Mouse (Mus musculus) embryonic facial prominence, embryonic 11.5 days (tissue): Measurements from ENCODE around the gene Dok5. TPM values are rescaled to one million over a fixed set of nuclear protein-coding genes. Genes with fewer than 3 reads are reported as not detected.
A peak's percentile ranks its signal among the peaks of the same experiment; 100 is the strongest.

ENCODE experiments used
- ATAC-seq: fragments of 200-750 bp; cut with Nextera tagmentation; replicated peaks from 2 replicates; pipeline ENCODE4 v1.8.0; 2017; ENCODE audit warnings: low read depth; ENCODE audit not compliant: insufficient number of reproducible peaks, low FRiP score, low TSS enrichment
- DNase-seq: peaks from one replicate; pipeline ENCODE4 v3.0.0-alpha.2; 2015; ENCODE audit warnings: low spot score
- H3K27ac ChIP-seq: fragments of 300-500 bp; sonication (generic); replicated peaks from 2 replicates; pipeline ENCODE4 v1.5.1; 2014; ENCODE audit warnings: mild to moderate bottlenecking, low read depth, low read length, control low read depth
- H3K27me3 ChIP-seq: fragments of 300-500 bp; sonication (generic); 2 replicates; pipeline ENCODE4 v1.6.1; 2014; ENCODE audit warnings: mild to moderate bottlenecking, low read length, moderate library complexity, mixed read lengths; ENCODE audit not compliant: control insufficient read depth, insufficient read depth
- H3K36me3 ChIP-seq: fragments of 300-500 bp; sonication (generic); replicated peaks from 2 replicates; pipeline ENCODE4 v1.6.1; 2014; ENCODE audit warnings: low read depth, mild to moderate bottlenecking, low read length, moderate library complexity, mixed read lengths; ENCODE audit not compliant: control insufficient read depth, insufficient read depth
- H3K4me1 ChIP-seq: fragments of 300-500 bp; sonication (generic); 2 replicates; pipeline ENCODE4 v1.6.1; 2014; ENCODE audit warnings: low read length, mixed read lengths; ENCODE audit not compliant: control insufficient read depth, insufficient read depth
- H3K4me2 ChIP-seq: fragments of 300-500 bp; sonication (generic); 2 replicates; pipeline ENCODE4 v1.6.1; 2014; ENCODE audit warnings: low read depth, mild to moderate bottlenecking, control low read depth, low read length, moderate library complexity
- H3K4me3 ChIP-seq: fragments of 300-500 bp; sonication (generic); 2 replicates; pipeline ENCODE4 v1.5.1; 2014; ENCODE audit warnings: low read depth, low read length, control low read depth
- H3K9ac ChIP-seq: fragments of 300-500 bp; sonication (generic); replicated peaks from 2 replicates; pipeline ENCODE4 v1.6.1; 2014; ENCODE audit warnings: mild to moderate bottlenecking, control low read depth, low read length
- H3K9me3 ChIP-seq: fragments of 300-500 bp; sonication (generic); replicated peaks from 2 replicates; pipeline ENCODE4 v1.6.1; 2016; ENCODE audit warnings: mild to moderate bottlenecking, low read length, inconsistent platforms, mixed read lengths; ENCODE audit not compliant: control insufficient read depth
- WGBS: fragments of 180-500 bp; shearing (Covaris S2); extraction: QIAGEN DNeasy Blood & Tissue Kit; methylation state at CpG from one replicate; pipeline ENCODE4 v1.1.7; 2014; 5-methylcytosine and 5-hydroxymethylcytosine counted together
- polyA plus RNA-seq: library from polyadenylated mRNA; unstranded; fragments of >200 nt; fragmentation: Nextera tagmentation; extraction: Ambion mirVana; gene quantifications from 2 replicates; pipeline ENCODE4 v1.2.1, GENCODE M21; 2014

Gene Dok5
- polyA plus RNA-seq, 1 experiment from 2014 or later: 10.1 TPM

- Histone ChIP-seq H3K4me1 (no peaks in the 10 kb centered on the region), H3K9ac (no peak overlapping the region), H3K36me3 (no peaks in the 10 kb centered on the region), H3K9me3 (no peaks in the 10 kb centered on the region), H3K4me3 (no peak overlapping the region), H3K27me3 (no peaks in the 10 kb centered on the region), H3K27ac (no peak overlapping the region), H3K4me2 (no peak overlapping the region)
- DNase-seq (no peak), ATAC-seq (no peak)
- 72% methylated on average over 13 of the region's 13 CpGs for WGBS
Measured at GRCm38 (mm10) chr2:170902204-170903028, 170.8 kb downstream of the Dok5 start.

- WGBS: 82% methylated on average over 7 of the region's 7 CpGs
- H3K4me1 ChIP-seq: no peaks in the 10 kb centered on the region
- H3K4me3 ChIP-seq: no peak overlapping the region
- no peak overlapping the region for H3K4me2 ChIP-seq
- H3K9me3 ChIP-seq: no peaks in the 10 kb centered on the region
- no peak overlapping the region for H3K9ac ChIP-seq
- DNase-seq: no peak
- H3K27me3 ChIP-seq: no peaks in the 10 kb centered on the region
- H3K36me3 ChIP-seq: no peaks in the 10 kb centered on the region
- ATAC-seq: no peak
- no peak overlapping the region for H3K27ac ChIP-seq
Measured at GRCm38 (mm10) chr2:170903029-170903306, 171.4 kb downstream of the Dok5 start.

GRCm38 (mm10) chr2:170903367-170903766 is 171.8 kb downstream of the Dok5 start:
- DNase-seq: no peak
- no peaks in the 10 kb centered on the region for H3K27me3 ChIP-seq
- ATAC-seq: no peak
- H3K9ac ChIP-seq: no peak overlapping the region
- H3K27ac ChIP-seq: no peak overlapping the region
- no peaks in the 10 kb centered on the region for H3K4me1 ChIP-seq
- no peaks in the 10 kb centered on the region for H3K36me3 ChIP-seq
- no peak overlapping the region for H3K4me3 ChIP-seq
- 94% methylated on average over 9 of the region's 9 CpGs for WGBS
- H3K4me2 ChIP-seq: no peak overlapping the region
- H3K9me3 ChIP-seq: no peaks in the 10 kb centered on the region

DNA sequence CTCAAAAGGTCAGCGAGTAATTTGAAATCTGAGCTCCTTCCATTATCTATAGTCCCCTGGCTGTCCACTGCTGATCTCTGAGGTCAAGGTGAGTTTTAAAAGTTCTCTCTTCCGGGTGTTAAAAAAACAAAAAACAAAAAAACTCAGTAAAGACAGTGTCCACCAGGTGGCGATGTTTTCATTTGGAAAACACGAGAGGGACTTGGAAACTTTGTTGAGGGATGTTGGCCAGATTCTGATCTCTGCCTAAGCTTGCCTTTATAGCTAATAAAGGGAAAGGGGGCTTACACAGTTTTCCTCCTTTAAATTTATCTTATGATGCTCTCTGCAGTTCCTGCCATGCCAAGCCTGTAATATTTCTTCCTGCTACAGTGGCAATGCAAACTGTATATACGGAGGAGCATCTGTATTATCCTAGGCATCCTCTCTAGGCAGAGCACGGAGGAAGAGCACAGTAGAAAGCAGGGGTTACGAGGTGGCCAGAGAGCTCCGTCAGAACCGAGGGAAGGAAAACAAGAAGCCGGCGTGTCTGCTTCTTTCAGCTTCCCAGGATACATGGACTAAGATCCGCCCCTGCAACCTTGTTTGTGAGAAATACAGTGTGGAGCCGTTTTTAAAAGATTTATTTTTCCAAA is 181.1 kb downstream of the Dok5 start:
- Histone ChIP-seq H3K27me3 (no peaks in the 10 kb centered on the region), H3K4me2 (no peak overlapping the region), H3K4me3 (no peak overlapping the region), H3K27ac (no peak overlapping the region), H3K36me3 (no peaks in the 10 kb centered on the region), H3K9ac (no peak overlapping the region), H3K9me3 (no peaks in the 10 kb centered on the region), H3K4me1 (no peaks in the 10 kb centered on the region)
- WGBS: 40% methylated on average over 13 of the region's 13 CpGs
- ATAC-seq: no peak
- peak; percentile 89 for DNase-seq

GRCm38 (mm10) chr2:170913863-170914262 is 182.3 kb downstream of the Dok5 start:
- Histone ChIP-seq H3K4me3 (no peak overlapping the region), H3K27me3 (no peaks in the 10 kb centered on the region), H3K9me3 (no peaks in the 10 kb centered on the region), H3K4me1 (no peaks in the 10 kb centered on the region), H3K36me3 (no peaks in the 10 kb centered on the region), H3K27ac (no peak overlapping the region), H3K9ac (no peak overlapping the region), H3K4me2 (no peak overlapping the region)
- WGBS: 73% methylated on average over 11 of the region's 11 CpGs
- DNase-seq: no peak
- no peak for ATAC-seq

- ATAC-seq (no peak), DNase-seq (no peak)
- Histone ChIP-seq H3K27me3 (no peaks in the 10 kb centered on the region), H3K27ac (no peak overlapping the region), H3K4me1 (no peaks in the 10 kb centered on the region), H3K9me3 (no peaks in the 10 kb centered on the region), H3K36me3 (no peaks in the 10 kb centered on the region), H3K4me2 (no peak overlapping the region), H3K9ac (no peak overlapping the region), H3K4me3 (no peak overlapping the region)
- WGBS: 93% methylated on average over 8 of the region's 8 CpGs
Measured at GRCm38 (mm10) chr2:170915646-170916045, 184.0 kb downstream of the Dok5 start.

- H3K4me1 ChIP-seq: no peaks in the 10 kb centered on the region
- ATAC-seq (no peak; the same call in 1 of the 2 replicates), DNase-seq (no peak)
- H3K4me2 ChIP-seq: no peak overlapping the region
- no peaks in the 10 kb centered on the region for H3K36me3 ChIP-seq
- H3K27me3 ChIP-seq: no peaks in the 10 kb centered on the region
- H3K27ac ChIP-seq: no peak overlapping the region
- H3K4me3 ChIP-seq: no peak overlapping the region
- no peak overlapping the region for H3K9ac ChIP-seq
- H3K9me3 ChIP-seq: no peaks in the 10 kb centered on the region
- 33% methylated on average over 3 of the region's 3 CpGs for WGBS
Measured at GRCm38 (mm10) chr2:170922260-170922659, 190.7 kb downstream of the Dok5 start.

- no peak overlapping the region for H3K4me3 ChIP-seq
- no peak overlapping the region for H3K9ac ChIP-seq
- no peak overlapping the region for H3K4me2 ChIP-seq
- no peak for DNase-seq
- H3K4me1 ChIP-seq: no peaks in the 10 kb centered on the region
- no peak for ATAC-seq
- H3K36me3 ChIP-seq: no peaks in the 10 kb centered on the region
- no peaks in the 10 kb centered on the region for H3K27me3 ChIP-seq
- 88% methylated on average over 4 of the region's 4 CpGs for WGBS
- H3K9me3 ChIP-seq: no peaks in the 10 kb centered on the region
- no peak overlapping the region for H3K27ac ChIP-seq
Measured at GRCm38 (mm10) chr2:170924131-170924530, 192.5 kb downstream of the Dok5 start.
